Mouse (Mus musculus) midbrain, embryonic 15.5 days (tissue): ENCODE results near the gene Dpp6. TPM values are rescaled to one million over a fixed set of nuclear protein-coding genes. Genes with fewer than 3 reads are reported as not detected.

ENCODE experiments used
- ATAC-seq: fragments of 200-750 bp; cut with Nextera tagmentation; replicated peaks from 2 replicates; pipeline ENCODE4 v1.8.0; 2017; ENCODE audit warnings: moderate TSS enrichment
- H3K27ac ChIP-seq: fragments of 300-500 bp; sonication (generic); 2 replicates; pipeline ENCODE4 v1.5.1; 2015; ENCODE audit warnings: mild to moderate bottlenecking, inconsistent platforms
- H3K27me3 ChIP-seq: fragments of 300-500 bp; sonication (generic); replicated peaks from 2 replicates; pipeline ENCODE4 v1.6.1; 2015; ENCODE audit warnings: inconsistent platforms
- H3K36me3 ChIP-seq: fragments of 300-500 bp; sonication (generic); replicated peaks from 2 replicates; pipeline ENCODE4 v1.6.1; 2015; ENCODE audit warnings: inconsistent platforms
- H3K4me1 ChIP-seq: fragments of 300-500 bp; sonication (generic); 2 replicates; pipeline ENCODE4 v1.6.1; 2015; ENCODE audit warnings: inconsistent platforms
- H3K4me2 ChIP-seq: fragments of 300-500 bp; sonication (generic); 2 replicates; pipeline ENCODE4 v1.6.1; 2015; ENCODE audit warnings: inconsistent platforms, mild to moderate bottlenecking, moderate library complexity
- H3K4me3 ChIP-seq: fragments of 300-500 bp; sonication (generic); 2 replicates; pipeline ENCODE4 v1.5.1; 2015; ENCODE audit warnings: mild to moderate bottlenecking, inconsistent platforms
- H3K9ac ChIP-seq: fragments of 300-500 bp; sonication (generic); 2 replicates; pipeline ENCODE4 v1.6.1; 2015; ENCODE audit warnings: mild to moderate bottlenecking, inconsistent platforms
- H3K9me3 ChIP-seq: fragments of 300-500 bp; sonication (generic); 2 replicates; pipeline ENCODE4 v1.6.1; 2016; ENCODE audit warnings: inconsistent platforms
- WGBS: fragments of 180-500 bp; shearing (Covaris S2); methylation state at CpG from one replicate; pipeline ENCODE4 v1.1.7; 2015; ENCODE audit warnings: mixed read lengths; 5-methylcytosine and 5-hydroxymethylcytosine counted together
- polyA plus RNA-seq: library from polyadenylated mRNA; unstranded; fragments of >200 nt; fragmentation: Nextera tagmentation; extraction: Ambion mirVana; gene quantifications from 2 replicates; pipeline ENCODE4 v1.2.1, GENCODE M21; 2015

Gene Dpp6
- polyA plus RNA-seq, 1 experiment from 2014 or later, result 88.3 TPM

GRCm38 (mm10) chr5:27375841-27376240 lies 558.8 kb downstream of the Dpp6 start:
- Histone ChIP-seq H3K27ac (no peak overlapping the region), H3K27me3 (no peaks in the 10 kb centered on the region), H3K36me3 (no peaks in the 10 kb centered on the region), H3K4me3 (no peak overlapping the region), H3K4me1 (no peaks in the 10 kb centered on the region), H3K9ac (no peak overlapping the region), H3K4me2 (no peak overlapping the region), H3K9me3 (no peaks in the 10 kb centered on the region)
- ATAC-seq, result no peak
- 88% methylated on average over 3 of the region's 3 CpGs for WGBS

GRCm38 (mm10) chr5:27380656-27381385 lies 563.8 kb downstream of the Dpp6 start:
- Histone ChIP-seq H3K9me3 (no peaks in the 10 kb centered on the region), H3K4me3 (no peak overlapping the region), H3K4me1 (no peaks in the 10 kb centered on the region), H3K36me3 (peaks cover 7% of the 10 kb centered on the region), H3K27me3 (no peaks in the 10 kb centered on the region), H3K9ac (no peak overlapping the region), H3K27ac (no peak overlapping the region), H3K4me2 (no peak overlapping the region)
- no peak for ATAC-seq
- 75% methylated on average over 4 of the region's 4 CpGs for WGBS

GRCm38 (mm10) chr5:27398371-27398770 lies 581.4 kb downstream of the Dpp6 start:
- Histone ChIP-seq H3K27ac (no peak overlapping the region), H3K9ac (no peak overlapping the region), H3K27me3 (no peaks in the 10 kb centered on the region), H3K36me3 (no peaks in the 10 kb centered on the region; the same call in 1 of the 2 replicates), H3K4me3 (no peak overlapping the region), H3K4me1 (peaks cover 9% of the 10 kb centered on the region), H3K4me2 (no peak overlapping the region), H3K9me3 (no peaks in the 10 kb centered on the region)
- WGBS, result 93% methylated on average over 3 of the region's 3 CpGs
- no peak for ATAC-seq

- Histone ChIP-seq H3K4me1 (peaks cover 9% of the 10 kb centered on the region), H3K4me2 (no peak overlapping the region), H3K27me3 (no peaks in the 10 kb centered on the region), H3K9ac (no peak overlapping the region), H3K4me3 (no peak overlapping the region), H3K9me3 (no peaks in the 10 kb centered on the region), H3K36me3 (no peaks in the 10 kb centered on the region; the same call in 1 of the 2 replicates), H3K27ac (no peak overlapping the region)
- peak; percentile 33; the same call in 1 of the 2 replicates for ATAC-seq
Observed at GRCm38 (mm10) chr5:27399111-27399510, 582.1 kb downstream of the Dpp6 start.

- H3K27ac ChIP-seq, result no peak overlapping the region
- H3K9ac ChIP-seq, result no peak overlapping the region
- H3K9me3 ChIP-seq, result no peaks in the 10 kb centered on the region
- H3K36me3 ChIP-seq, result no peaks in the 10 kb centered on the region; the same call in 1 of the 2 replicates
- H3K4me3 ChIP-seq, result no peak overlapping the region
- ATAC-seq, result no peak
- H3K4me1 ChIP-seq, result peaks cover 9% of the 10 kb centered on the region
- 90% methylated on average over 1 of the region's 1 CpGs for WGBS
- H3K27me3 ChIP-seq, result no peaks in the 10 kb centered on the region
- no peak overlapping the region for H3K4me2 ChIP-seq
Observed at GRCm38 (mm10) chr5:27402616-27403015, 585.6 kb downstream of the Dpp6 start.

GRCm38 (mm10) chr5:27408854-27409253 lies 591.9 kb downstream of the Dpp6 start:
- Histone ChIP-seq H3K9me3 (no peaks in the 10 kb centered on the region), H3K4me3 (no peak overlapping the region), H3K9ac (no peak overlapping the region), H3K4me2 (no peak overlapping the region), H3K27me3 (no peaks in the 10 kb centered on the region), H3K27ac (peak overlapping the region; percentile 26; the same call in 1 of the 2 replicates), H3K4me1 (no peaks in the 10 kb centered on the region), H3K36me3 (no peaks in the 10 kb centered on the region)
- whole genome bisulfite sequencing, result 71% methylated on average over 7 of the region's 7 CpGs
- no peak for ATAC-seq

GRCm38 (mm10) chr5:27413023-27413422 lies 596.0 kb downstream of the Dpp6 start:
- Histone ChIP-seq H3K27ac (no peak overlapping the region), H3K4me3 (no peak overlapping the region), H3K36me3 (no peaks in the 10 kb centered on the region), H3K4me1 (no peaks in the 10 kb centered on the region; the same call in 1 of the 2 replicates), H3K9me3 (no peaks in the 10 kb centered on the region), H3K4me2 (no peak overlapping the region), H3K9ac (no peak overlapping the region), H3K27me3 (no peaks in the 10 kb centered on the region)
- no peak for ATAC-seq
- WGBS, result 54% methylated on average over 3 of the region's 3 CpGs

GRCm38 (mm10) chr5:27415518-27415917 lies 598.5 kb downstream of the Dpp6 start:
- no peak overlapping the region for H3K4me3 ChIP-seq

GRCm38 (mm10) chr5:27416571-27416970 lies 599.6 kb downstream of the Dpp6 start:
- Histone ChIP-seq H3K9me3 (no peaks in the 10 kb centered on the region), H3K9ac (no peak overlapping the region), H3K36me3 (no peaks in the 10 kb centered on the region), H3K4me3 (no peak overlapping the region), H3K27ac (no peak overlapping the region), H3K27me3 (no peaks in the 10 kb centered on the region), H3K4me1 (no peaks in the 10 kb centered on the region; the same call in 1 of the 2 replicates), H3K4me2 (no peak overlapping the region)
- 67% methylated on average over 4 of the region's 4 CpGs for WGBS
- ATAC-seq, result 0 out of 2 replicates have a peak, but pooled peaks have one; percentile 30

More at GRCm38 (mm10) chr5:27415518-27415917, 598.5 kb downstream of the Dpp6 start:
- H3K9me3 ChIP-seq, result no peaks in the 10 kb centered on the region
- H3K9ac ChIP-seq, result no peak overlapping the region
- H3K4me1 ChIP-seq, result no peaks in the 10 kb centered on the region; the same call in 1 of the 2 replicates
- H3K4me2 ChIP-seq, result no peak overlapping the region
- no peaks in the 10 kb centered on the region for H3K36me3 ChIP-seq
- H3K27ac ChIP-seq, result no peak overlapping the region
- ATAC-seq, result no peak
- WGBS, result 75% methylated on average over 4 of the region's 4 CpGs
- H3K27me3 ChIP-seq, result no peaks in the 10 kb centered on the region

- H3K27me3 ChIP-seq, result no peaks in the 10 kb centered on the region
- no peak overlapping the region for H3K9ac ChIP-seq
- no peaks in the 10 kb centered on the region for H3K9me3 ChIP-seq
- H3K36me3 ChIP-seq, result no peaks in the 10 kb centered on the region
- WGBS, result 69% methylated on average over 7 of the region's 7 CpGs
- ATAC-seq, result no peak
- no peak overlapping the region for H3K4me2 ChIP-seq
- no peak overlapping the region for H3K27ac ChIP-seq
- no peaks in the 10 kb centered on the region; the same call in 1 of the 2 replicates for H3K4me1 ChIP-seq
- no peak overlapping the region for H3K4me3 ChIP-seq
Observed at GRCm38 (mm10) chr5:27417398-27417797, 600.4 kb downstream of the Dpp6 start.

GRCm38 (mm10) chr5:27418856-27419255 lies 601.9 kb downstream of the Dpp6 start:
- Histone ChIP-seq H3K4me2 (no peak overlapping the region), H3K36me3 (no peaks in the 10 kb centered on the region), H3K27ac (no peak overlapping the region), H3K9ac (no peak overlapping the region), H3K9me3 (no peaks in the 10 kb centered on the region), H3K4me1 (no peaks in the 10 kb centered on the region; the same call in 1 of the 2 replicates), H3K27me3 (no peaks in the 10 kb centered on the region), H3K4me3 (no peak overlapping the region)
- WGBS, result 63% methylated on average over 1 of the region's 1 CpGs
- ATAC-seq, result no peak

- H3K9me3 ChIP-seq, result no peaks in the 10 kb centered on the region
- no peak overlapping the region for H3K4me3 ChIP-seq
- no peaks in the 10 kb centered on the region; the same call in 1 of the 2 replicates for H3K4me1 ChIP-seq
- no peak overlapping the region for H3K4me2 ChIP-seq
- no peaks in the 10 kb centered on the region for H3K27me3 ChIP-seq
- 69% methylated on average over 4 of the region's 4 CpGs for WGBS
- no peak for ATAC-seq
- no peak overlapping the region for H3K27ac ChIP-seq
- no peak overlapping the region for H3K9ac ChIP-seq
- no peaks in the 10 kb centered on the region for H3K36me3 ChIP-seq
Observed at GRCm38 (mm10) chr5:27421090-27421635, 604.2 kb downstream of the Dpp6 start.

GRCm38 (mm10) chr5:27423766-27424165 lies 606.8 kb downstream of the Dpp6 start:
- H3K4me1 ChIP-seq, result no peaks in the 10 kb centered on the region
- 55% methylated on average over 3 of the region's 3 CpGs for WGBS
- no peak overlapping the region for H3K4me3 ChIP-seq
- H3K27ac ChIP-seq, result no peak overlapping the region
- no peaks in the 10 kb centered on the region for H3K36me3 ChIP-seq
- H3K9ac ChIP-seq, result no peak overlapping the region
- 0 out of 2 replicates have a peak, but pooled peaks have one; percentile 42 for ATAC-seq
- H3K4me2 ChIP-seq, result no peak overlapping the region
- no peaks in the 10 kb centered on the region for H3K9me3 ChIP-seq
- H3K27me3 ChIP-seq, result no peaks in the 10 kb centered on the region
